Mouse (Mus musculus) T-helper 2 cell (primary cell): ENCODE measurements at regions not wholly inside any gene's neighbourhood (a gene's known extent, or its start where the extent isn't known, plus 50 kb on each side); places are given as distances from the start of the nearest gene placed in this dataset.

Experiments
- in situ Hi-C: fragments of 300-600 bp; cut with MboI, MseI; formaldehyde crosslinking; loops from one replicate; pipeline ENCODE4 v1.15.1; 2025; ENCODE audit warnings: high pct_unique_total_duplicates

DNA sequence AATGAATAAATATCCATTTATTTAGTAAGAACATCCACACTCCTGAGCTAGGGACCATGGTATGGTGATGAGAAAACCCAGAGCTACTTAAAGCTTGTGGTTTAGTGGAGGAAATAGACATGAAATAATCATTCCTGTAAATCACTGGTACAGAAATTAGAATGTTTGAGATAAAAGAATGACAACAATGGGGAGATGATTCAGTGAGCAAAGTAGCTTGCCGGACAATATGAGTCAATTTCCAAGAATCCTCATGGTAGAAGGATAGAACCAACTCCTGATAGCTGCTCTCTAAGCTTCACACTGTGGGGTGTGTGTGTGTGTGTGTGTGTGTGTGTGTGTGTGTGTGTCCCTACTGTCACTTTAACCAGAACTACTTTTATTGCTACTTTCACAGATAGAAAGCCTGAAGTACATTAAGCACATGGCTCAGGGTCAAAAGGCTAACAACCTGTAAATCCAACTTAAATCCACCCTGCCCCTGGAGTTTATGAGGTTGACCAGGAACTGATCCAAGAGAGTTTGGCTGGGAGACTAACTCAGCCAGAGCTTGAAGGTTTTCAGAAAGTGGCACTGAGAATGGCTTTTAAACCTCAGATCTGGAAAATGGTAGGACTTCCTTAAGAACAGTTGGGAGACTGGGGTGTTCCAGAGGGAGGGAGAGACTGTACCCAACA lies 336.9 kb upstream of the Gcfc2 start:
- in situ Hi-C loops = loop anchor here (25.0 kb wide), 1 partner anchor 1274 kb away; no protein-coding TSS in a partner anchor

DNA sequence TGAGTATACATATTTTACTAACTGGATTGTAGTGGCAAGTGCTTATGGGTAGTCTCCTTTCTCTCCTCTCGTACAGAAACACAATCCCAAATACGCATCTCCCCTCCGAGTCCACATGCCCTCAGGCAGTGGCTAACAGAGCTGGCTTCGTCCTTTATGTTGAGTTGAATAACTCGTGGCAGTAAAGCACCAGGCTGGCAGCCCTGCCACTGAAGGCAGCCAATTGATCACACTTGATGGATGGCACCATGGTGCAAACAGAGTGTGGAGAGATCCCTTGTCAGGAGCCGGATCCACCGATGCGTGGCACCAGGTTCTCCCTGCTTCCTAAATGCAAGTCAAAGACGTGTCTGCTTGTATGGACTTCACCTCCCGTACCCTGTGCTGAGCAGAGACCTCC lies 333.7 kb upstream of the Gcfc2 start:
- in situ Hi-C loops = loop anchor here (25.0 kb wide), 1 partner anchor 1277 kb away; no protein-coding TSS in a partner anchor

DNA sequence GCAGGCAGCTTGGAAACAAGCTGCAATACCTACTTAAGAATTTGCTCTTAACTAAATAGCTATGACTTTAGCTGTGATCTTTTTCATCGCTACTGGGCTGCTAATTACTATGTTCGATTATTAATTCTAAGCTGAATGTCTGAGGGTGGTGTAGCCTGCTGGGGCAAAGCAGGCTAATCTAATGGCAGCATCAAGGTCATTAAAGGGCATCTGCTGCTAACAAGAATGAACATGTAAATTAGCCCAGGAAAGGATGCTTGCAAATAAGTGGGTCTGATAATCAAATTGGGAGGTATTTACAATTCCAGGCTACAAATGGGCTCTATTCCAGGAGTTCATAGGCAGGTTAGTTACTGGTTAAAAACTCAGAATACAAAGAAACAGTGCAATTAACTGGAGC lies 327.5 kb upstream of the Gcfc2 start:
- in situ Hi-C loops = loop anchor here (25.0 kb wide), 1 partner anchor 1284 kb away; no protein-coding TSS in a partner anchor

DNA sequence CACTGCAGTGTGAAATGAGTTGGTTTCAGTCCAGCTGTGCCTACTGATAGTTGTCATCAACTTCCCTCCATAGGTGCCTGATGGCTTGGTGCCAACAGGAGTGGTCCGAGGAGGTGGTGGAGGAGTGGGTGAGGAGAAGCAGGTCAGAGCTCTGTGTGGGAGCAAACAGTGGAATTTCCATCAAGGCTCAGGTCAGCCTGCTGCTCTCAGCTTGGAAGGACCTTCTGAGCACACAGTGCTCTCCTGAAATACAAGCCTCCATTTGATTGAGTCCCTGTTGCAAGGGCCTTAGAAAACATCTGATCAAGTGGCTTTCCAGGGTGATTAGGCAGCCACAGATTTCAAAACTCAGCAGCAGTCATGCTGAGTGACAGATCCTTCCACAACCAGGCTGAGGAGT lies 314.8 kb upstream of the Gcfc2 start:
- in situ Hi-C loops = no loop called here

DNA sequence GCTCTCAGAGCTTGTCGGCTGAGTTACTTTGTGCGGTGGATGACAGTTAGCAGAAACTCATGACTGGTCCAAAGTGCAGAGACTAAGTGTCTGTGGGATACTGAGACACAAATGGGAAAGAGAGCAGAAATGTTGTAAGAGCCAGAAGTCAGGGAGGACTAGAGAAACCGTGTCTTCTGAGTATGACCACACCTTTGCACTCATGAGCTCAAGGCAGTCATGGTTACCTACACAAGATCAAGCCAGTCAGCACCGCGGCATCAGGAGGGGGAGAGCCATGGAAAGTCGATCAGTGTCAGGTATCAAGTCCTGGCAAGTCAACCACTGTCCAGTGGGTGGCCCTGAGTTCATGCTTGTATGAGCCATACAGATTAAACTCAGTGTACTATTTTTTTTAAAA lies 311.5 kb upstream of the Gcfc2 start:
- in situ Hi-C loops = no loop called here

DNA sequence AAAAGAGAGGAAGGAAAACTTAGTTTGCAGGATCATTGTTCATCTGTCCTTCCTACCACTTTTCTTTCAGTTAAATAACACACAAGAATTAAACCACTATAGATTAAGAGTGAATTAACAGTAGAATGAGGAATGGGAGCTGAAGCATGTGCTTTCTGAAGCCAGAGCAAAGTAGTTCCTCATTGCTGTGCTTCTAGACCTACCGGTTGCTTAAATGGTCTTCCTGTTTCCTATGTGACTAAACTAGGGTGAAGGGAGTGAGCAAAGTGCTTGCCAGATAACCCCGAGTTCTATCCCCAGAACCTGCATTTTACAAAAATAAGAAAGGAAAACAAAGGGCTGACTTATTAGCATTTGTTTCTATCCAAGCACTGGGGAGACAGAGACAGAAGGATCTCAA lies 305.5 kb upstream of the Gcfc2 start:
- in situ Hi-C loops = no loop called here

DNA sequence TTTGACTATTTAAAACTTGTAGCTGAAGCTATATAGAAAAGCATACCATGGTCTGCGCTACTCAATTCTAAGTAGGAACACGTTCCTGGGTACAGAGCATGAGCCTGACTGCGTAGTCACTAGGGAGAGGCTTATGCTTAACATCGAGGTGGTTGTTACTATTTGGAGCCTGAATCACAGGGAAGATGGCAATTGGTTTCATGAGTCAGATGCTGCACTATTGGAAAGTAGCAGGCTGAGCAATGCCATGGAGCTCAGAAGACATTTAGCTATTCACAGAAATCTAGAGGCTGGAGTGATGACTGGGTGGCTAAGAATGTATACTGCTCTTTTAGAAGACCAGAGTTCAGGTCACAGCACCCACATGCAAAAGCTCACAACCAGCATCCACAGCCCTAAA lies 302.4 kb upstream of the Gcfc2 start:
- in situ Hi-C loops = no loop called here

DNA sequence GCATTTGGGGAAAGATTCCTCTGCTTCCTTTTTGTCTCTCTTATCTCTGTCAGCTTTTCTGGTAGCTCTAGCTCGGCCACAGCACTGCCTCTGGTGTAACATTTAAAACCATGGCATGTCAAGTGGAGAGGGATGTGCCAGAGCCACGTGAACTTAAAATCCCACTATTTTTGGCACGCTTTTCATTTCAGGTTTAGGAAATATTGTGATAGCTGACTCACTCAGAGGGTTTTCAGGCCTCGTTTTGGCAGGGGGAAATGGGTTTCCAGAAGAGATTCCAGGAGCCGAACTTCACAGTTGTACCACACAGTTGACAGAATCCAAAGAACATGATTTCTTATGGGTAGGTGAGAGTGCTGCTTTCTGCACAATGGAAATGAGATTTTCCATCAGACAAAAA lies 300.8 kb upstream of the Gcfc2 start:
- in situ Hi-C loops = no loop called here

DNA sequence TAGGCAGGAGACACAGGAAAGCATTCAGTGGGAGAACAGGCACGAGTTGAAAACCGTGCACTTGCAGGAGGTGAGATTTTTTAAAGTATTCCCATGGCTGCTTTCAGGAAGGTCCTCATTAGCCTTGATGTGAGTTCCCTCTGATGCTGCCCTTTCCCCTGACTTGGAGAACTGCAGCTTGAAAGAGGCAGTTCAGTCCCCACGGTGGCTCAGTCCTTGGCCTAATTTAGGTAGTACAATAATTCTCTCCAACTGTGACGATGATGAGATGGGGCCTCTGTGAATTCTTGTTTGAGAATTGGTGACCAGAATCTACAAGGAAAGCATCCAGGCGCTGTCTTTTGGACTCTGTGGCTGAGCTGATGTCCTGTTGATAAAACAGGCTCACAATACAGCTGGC lies 298.5 kb upstream of the Gcfc2 start:
- in situ Hi-C loops = loop anchor here (25.0 kb wide), 1 partner anchor 1612 kb away; no protein-coding TSS in a partner anchor

DNA sequence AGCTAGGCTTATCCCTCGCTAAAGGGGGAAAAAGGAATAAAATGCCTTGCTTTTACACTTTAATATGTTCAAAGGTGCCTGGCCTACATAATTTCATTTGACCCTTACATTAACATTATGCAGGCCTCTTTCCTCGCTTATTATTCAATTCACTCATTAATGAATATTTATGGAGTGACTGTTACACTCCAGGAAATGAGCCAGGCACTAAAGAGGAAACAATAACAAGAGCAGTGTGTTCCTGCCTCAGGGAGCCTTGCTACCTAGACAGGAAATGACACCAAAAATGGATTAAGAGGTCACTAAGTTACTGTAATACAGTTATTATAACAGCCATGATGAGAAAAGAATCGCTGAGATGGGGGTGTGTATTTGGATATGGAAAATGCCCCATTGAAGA lies 289.9 kb upstream of the Gcfc2 start:
- in situ Hi-C loops = loop anchor here (25.0 kb wide), 1 partner anchor 1604 kb away; no protein-coding TSS in a partner anchor

DNA sequence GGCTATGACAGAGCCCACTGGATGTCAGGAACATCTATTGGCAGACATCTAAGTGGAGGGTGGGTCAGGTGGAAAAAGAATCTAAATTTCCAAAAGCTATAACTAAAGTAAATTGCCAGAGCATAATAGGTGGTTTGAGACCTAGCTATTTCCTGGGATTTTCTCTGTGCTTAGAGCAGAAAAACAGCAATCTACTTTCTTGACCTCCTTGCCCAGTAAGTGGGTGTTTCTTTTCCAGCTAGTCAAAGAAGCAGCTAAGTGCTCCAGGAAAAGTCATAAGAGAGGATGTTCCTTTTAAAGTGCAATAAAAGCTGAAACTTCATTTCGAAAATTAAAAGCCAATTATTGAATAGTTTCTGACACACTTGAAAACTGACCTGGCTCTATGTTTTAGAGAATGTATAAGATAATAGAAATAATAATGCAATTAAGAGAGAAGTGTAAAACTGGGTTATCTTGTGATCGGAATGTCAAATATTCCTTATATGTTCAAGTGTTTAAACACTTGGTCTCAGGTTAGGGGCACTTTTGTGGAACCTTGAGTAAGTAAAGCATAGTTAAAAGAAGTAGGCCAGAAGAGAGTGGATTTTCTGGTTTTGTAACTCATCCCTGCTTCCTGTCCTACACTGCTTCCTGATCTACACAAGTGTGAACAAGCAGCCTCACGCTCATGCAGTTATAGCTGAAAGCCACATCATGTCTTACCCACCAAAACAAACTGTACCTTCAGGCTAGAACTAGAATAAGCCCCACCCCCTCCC lies 275.7 kb upstream of the Gcfc2 start:
- in situ Hi-C loops = loop anchor here (25.0 kb wide), 1 partner anchor 1590 kb away; no protein-coding TSS in a partner anchor

DNA sequence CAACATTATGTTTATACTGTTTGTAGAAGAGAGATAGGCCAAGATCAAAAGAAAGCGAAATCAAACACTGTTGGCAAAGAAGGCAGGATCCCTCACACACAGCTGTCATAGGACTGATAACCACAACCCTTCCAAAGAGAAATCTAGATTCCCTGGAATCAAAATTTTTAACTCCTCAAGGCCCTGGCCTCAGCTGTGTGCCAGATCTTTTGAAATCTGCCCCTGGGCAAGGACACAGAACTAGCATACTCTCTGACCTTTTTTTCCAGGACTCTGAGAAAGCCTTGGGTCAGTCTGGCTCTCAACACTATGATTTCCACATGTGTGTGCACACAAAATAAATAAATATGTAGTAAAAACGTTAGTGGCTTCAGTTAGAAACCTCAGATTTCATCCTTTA lies 271.6 kb upstream of the Gcfc2 start:
- in situ Hi-C loops = no loop called here

DNA sequence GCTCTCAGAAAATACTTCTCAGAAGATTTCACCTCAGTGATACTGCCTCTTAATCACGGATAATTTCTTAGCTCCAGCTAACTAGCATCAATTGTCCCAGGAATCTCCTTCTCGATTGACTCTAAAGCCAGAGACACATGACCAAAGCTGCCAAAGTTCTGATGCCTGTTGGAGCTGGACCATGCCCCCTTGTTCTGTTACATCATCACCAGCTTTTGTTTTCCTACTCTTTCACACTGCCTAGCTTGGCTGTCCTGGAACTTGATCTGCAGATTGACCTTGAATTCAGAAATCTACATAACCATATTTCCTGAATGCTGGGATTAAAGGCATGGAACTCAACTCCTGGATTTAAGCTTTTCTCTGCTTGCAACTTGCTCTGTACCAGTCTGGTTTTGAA lies 268.3 kb upstream of the Gcfc2 start:
- in situ Hi-C loops = no loop called here

DNA sequence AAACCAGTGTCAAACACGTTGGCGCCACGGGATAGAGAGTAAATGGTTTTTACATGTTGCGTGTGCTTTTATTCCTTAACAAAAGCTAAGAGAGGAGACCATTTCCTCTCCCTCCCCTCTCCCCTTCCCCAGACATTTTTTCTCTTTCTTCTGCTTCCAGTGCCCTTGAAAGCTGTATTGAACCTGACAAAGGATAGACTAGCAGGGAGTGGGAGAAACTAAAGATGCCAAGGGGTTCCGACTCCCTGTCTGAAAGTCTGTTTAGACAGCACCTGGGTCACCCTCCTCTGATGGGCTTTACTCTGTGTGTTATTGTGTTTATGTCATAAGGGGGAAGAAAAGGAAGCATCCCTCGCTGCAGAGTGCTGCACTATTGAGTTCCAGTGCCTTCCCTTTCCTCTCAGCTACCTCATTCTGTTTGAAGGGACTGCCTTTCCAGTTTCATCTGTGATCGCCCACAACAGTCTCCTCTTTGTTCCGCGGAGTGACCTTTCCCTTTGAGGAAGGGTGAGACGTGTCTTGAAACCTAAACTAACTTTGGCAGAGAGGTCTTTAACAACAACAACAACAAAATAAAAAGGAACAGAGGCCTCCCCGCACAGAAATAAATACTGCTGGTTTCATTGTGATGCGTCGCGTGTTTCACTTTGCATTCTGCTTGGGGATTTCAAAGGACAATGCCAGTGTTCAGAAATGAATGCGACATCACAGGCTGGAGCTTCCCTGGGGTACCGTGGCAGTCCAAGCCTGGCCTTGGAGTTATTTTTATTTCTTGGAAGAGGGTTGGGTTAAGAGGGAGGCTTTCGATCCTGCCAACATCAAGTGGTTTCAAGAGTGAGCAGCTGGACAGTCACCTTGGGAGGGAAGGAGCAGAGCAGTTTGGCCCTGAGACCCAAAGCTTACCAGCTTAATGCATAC lies 262.7 kb upstream of the Gcfc2 start:
- in situ Hi-C loops = no loop called here

DNA sequence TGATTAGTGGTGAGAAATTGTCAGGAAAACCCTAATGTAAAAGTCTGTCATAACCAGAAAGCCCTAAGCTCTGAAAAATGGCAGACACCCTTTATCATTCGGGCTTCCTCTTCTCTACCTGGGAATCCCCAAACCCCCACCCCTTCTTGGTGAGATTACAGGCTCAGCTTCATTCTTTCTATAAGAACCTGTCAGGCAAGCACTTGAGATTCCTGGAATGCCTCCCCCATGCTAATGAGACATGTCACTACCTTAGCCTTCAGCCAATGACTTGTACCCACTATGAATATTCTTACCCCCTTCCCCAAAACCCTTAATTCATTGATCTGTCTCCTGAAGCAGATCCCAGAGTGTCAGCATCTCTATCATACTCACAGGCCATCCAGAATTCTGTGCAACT lies 254.5 kb upstream of the Gcfc2 start:
- in situ Hi-C loops = no loop called here

DNA sequence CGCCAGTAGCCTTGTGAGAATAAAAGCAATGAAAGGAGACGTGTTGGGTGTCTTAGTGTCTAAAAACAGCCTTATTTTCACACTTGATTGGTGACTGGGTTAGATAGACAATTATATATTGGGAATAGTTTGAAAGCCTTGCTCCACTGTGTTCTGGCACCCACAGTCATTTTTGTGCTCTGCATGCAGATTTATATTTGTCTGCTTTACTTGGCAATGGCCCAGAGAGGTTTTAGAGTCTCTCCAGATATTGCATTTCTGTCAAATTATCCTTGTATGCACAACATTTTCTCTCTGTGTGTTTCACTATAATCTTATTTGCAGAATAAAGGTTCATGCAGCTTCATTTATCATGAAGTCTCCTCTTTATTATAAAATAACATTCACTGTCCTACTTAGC lies 250.2 kb upstream of the Gcfc2 start:
- in situ Hi-C loops = no loop called here

DNA sequence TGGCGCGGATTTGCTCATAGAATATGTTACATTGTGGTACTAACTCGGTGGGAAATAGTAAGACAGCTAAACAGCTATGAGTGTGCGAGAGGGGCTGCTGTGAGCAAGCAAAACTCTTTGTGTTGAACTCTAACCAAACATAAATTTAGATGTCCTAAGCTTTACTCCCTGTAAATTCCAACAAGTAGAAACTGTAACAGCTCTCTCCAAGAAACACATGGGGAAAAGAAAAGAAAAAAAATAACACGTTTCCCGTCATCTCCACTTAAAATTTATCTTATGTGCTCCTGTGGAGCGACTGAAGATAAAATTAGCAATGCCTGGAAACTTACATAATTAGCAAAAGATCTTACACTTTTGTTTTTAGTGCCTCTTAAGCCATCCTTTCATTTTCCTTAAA lies 226.2 kb upstream of the Gcfc2 start:
- in situ Hi-C loops = loop anchor here (10.0 kb wide), 1 partner anchor 738 kb away; no protein-coding TSS in a partner anchor

DNA sequence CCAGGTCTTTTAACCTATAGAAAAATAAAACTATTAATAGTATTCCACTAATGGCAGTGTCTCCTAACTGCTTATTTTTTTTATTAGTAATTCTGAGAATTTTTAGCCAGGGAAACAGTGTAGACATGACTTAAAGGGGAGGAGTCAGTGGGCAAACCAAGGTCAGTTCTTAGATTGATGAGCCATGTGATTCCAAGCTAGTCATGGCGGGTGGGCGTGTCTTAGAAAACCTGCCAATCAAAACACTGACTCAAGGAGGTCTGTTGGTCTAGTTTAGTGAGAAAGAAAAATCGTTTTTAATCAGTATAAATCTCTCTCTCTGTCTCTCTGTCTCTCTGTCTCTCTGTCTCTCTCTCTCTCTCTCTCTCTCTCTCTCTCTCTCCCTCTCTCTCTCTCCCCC lies 225.3 kb upstream of the Gcfc2 start:
- in situ Hi-C loops = loop anchor here (10.0 kb wide), 1 partner anchor 737 kb away; no protein-coding TSS in a partner anchor

DNA sequence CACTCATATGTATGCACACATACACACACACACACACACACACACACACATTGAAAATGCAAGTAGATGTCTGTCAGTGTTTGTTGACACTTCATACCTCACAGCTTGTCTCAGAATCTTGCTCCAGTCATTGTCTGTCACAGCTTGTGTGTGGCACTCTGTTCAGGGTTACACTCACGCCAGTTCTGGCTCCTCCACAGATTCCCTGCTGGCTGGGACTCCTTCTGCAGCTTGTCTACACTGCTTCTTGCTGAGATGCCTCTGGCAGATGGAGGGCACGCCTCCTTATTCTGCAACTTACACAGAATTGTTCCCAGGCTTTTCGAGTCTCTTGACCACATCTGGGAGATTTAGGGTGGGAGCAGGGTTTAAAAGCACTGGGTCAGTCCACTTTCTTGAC lies 208.6 kb upstream of the Gcfc2 start:
- in situ Hi-C loops = no loop called here

DNA sequence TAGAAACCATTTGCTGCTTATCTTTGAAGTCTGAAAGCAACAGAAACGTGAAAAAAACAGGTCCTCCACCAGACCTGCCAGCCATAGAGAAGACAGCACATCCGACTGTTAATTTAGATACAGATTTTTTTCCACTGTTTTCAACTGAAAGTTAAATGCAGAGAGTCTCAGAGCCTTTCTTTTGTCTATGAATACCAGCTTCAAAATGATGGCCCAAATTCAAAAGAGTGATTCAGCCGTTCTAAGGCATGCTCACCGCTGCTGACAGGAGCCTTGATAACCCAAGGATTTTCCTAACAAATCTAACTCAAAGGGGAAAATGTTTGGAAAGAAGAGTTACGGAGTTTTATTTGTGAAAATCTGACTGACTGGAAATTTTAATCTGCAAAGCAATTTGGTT lies 207.1 kb upstream of the Gcfc2 start:
- in situ Hi-C loops = no loop called here

DNA sequence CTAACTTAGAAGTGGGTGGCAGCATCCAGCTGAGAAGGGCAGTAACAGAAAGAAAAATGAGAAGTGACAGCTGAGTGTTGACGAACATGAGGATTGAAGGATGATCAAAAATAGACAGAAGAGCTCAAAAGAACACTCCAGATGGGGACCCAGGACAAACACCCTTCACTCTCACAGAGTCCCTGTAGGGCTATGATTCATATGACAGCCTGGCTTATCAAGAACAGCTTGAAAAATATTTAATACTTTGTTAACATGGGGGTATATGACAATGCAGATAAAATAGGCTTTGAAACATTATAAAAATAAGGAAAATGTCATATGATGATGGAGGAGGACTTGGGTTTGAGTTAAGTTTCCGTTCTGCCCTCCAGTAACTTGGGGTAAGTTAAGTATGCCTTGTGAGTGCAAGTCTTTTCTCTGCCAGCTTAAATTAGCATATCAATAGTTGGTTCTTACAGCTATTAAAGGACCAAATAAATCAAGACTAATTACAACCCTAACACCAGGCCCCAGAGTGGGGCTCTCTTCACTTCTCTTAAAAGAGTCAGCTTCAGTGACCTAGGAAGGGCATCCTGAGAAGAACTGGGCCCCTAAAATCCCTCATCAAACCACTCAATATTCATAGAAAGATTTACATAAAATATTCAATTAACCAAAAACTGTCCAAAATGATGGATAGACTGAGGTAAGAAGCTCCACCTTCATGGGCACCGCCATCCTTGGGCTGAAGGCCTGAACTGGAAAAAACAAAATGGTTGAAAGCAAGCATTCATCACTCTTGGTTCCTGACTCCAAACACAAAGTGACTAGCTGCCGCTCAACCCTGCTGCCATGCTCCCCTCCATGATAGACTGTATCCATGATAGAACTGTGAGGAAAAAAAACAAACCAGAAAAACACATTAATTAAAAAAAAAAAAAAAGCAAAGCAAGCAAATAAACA lies 198.6 kb upstream of the Gcfc2 start:
- in situ Hi-C loops = no loop called here
